Mouse (Mus musculus): Measurements from ENCODE around the gene Thsd7a.

- no peak for TF ChIP-seq POLR2A (IDR thresholded peaks at IDR 0.05; ENCODE audit: borderline replicate concordance, extremely low read depth, low read depth, low read length)
- no peak for TF ChIP-seq CTCF (IDR thresholded peaks at IDR 0.05; ENCODE audit: insufficient read depth, low read length)
Measured at GRCm38 (mm10) chr6:12765191-12765590, 16.0 kb upstream of the Thsd7a start.

All from lung, adult 2 months (tissue).